Mouse (Mus musculus) ovary, postnatal 14 days (tissue): Measurements from ENCODE around the gene Hyal4.

ENCODE experiments used
- DNase-seq: peaks from one replicate; pipeline ENCODE4 v3.0.0; 2022; ENCODE audit warnings: low spot score

Hyal4 gene

GRCm38 (mm10) chr6:24748029-24748428 is at the start of gene Hyal4:
Gene Hyal4, plus strand, starts transcription at chr6:24748329.
- no peak for DNase-seq

GRCm38 (mm10) chr6:24707090-24707489 is 41.0 kb upstream of the Hyal4 start:
- DNase-seq = no peak

GRCm38 (mm10) chr6:24707499-24707898 is 40.6 kb upstream of the Hyal4 start:
- DNase-seq = no peak

- DNase-seq = peak; percentile 11
Observed at GRCm38 (mm10) chr6:24721317-24722099, 26.6 kb upstream of the Hyal4 start.

GRCm38 (mm10) chr6:24728130-24728529 is 20.0 kb upstream of the Hyal4 start:
- no peak for DNase-seq

- no peak for DNase-seq
Observed at GRCm38 (mm10) chr6:24732945-24733344, 15.2 kb upstream of the Hyal4 start, which contains the start of gene Hyal6. Gene Hyal6, plus strand, starts transcription at chr6:24733245.

- DNase-seq = no peak
Observed at GRCm38 (mm10) chr6:24734565-24734964, 13.6 kb upstream of the Hyal4 start.

GRCm38 (mm10) chr6:24759281-24759680 is 11.2 kb downstream of the Hyal4 start:
- DNase-seq = no peak

- DNase-seq = no peak
Observed at GRCm38 (mm10) chr6:24766261-24766660, 18.1 kb downstream of the Hyal4 start.

- DNase-seq = no peak
Observed at GRCm38 (mm10) chr6:24779182-24779581, 31.1 kb downstream of the Hyal4 start.

- no peak for DNase-seq
Observed at GRCm38 (mm10) chr6:24790888-24791287, 42.8 kb downstream of the Hyal4 start, which contains the start of gene Spam1. Gene Spam1, plus strand, starts transcription at chr6:24791188.
